Mouse (Mus musculus) ES-Bruce4 (cell line): Measurements from ENCODE around the gene Gm10295.

ENCODE experiments used
- CTCF ChIP-seq: IDR thresholded peaks from one replicate; pipeline ENCODE4 v1.8.1; 2011; ENCODE audit warnings: low read depth, low read length
- EP300 ChIP-seq: IDR thresholded peaks from 2 replicates; pipeline ENCODE4 v1.6.1; 2011; ENCODE audit warnings: low read depth, low read length; ENCODE audit not compliant: insufficient read depth
- POLR2A ChIP-seq: IDR thresholded peaks from one replicate; pipeline ENCODE4 v1.8.1; 2011; ENCODE audit warnings: low read length; ENCODE audit not compliant: insufficient read depth

- TF ChIP-seq CTCF (no peak), POLR2A (no peak), EP300 (no peak)
Observed at GRCm38 (mm10) chr7:71374059-71374458, 22.8 kb upstream of the Gm10295 start.
